Mouse (Mus musculus) hindbrain, embryonic 11.5 days (tissue): ENCODE measurements around the gene Tubgcp4. TPM values are rescaled to one million over a fixed set of nuclear protein-coding genes. Genes with fewer than 3 reads are reported as not detected.

ENCODE experiments used
- ATAC-seq: fragments of 200-750 bp; cut with Nextera tagmentation; 2 replicates; pipeline ENCODE4 v1.8.0; 2017; ENCODE audit warnings: mild to moderate bottlenecking, moderate TSS enrichment, moderate library complexity; ENCODE audit not compliant: low FRiP score
- DNase-seq: peaks from one replicate; pipeline ENCODE4 v3.0.0-alpha.2; 2015; ENCODE audit warnings: low spot score
- H3K27ac ChIP-seq: fragments of 300-500 bp; sonication (generic); 2 replicates; pipeline ENCODE4 v1.5.1; 2014; ENCODE audit warnings: mild to moderate bottlenecking, low read depth, low read length
- H3K27me3 ChIP-seq: fragments of 300-500 bp; sonication (generic); 2 replicates; pipeline ENCODE4 v1.6.1; 2014; ENCODE audit warnings: mild to moderate bottlenecking, low read length, moderate library complexity, mixed read lengths; ENCODE audit not compliant: control insufficient read depth, insufficient read depth
- H3K36me3 ChIP-seq: fragments of 300-500 bp; sonication (generic); 2 replicates; pipeline ENCODE4 v1.6.1; 2014; ENCODE audit warnings: mild to moderate bottlenecking, low read length, moderate library complexity, mixed read lengths; ENCODE audit not compliant: control insufficient read depth, insufficient read depth
- H3K4me1 ChIP-seq: fragments of 300-500 bp; sonication (generic); replicated peaks from 2 replicates; pipeline ENCODE4 v1.6.1; 2014; ENCODE audit warnings: low read length, mixed read lengths; ENCODE audit not compliant: control insufficient read depth, insufficient read depth
- H3K4me2 ChIP-seq: fragments of 300-500 bp; sonication (generic); replicated peaks from 2 replicates; pipeline ENCODE4 v1.6.1; 2014; ENCODE audit warnings: mild to moderate bottlenecking, low read depth, low read length
- H3K4me3 ChIP-seq: fragments of 300-500 bp; sonication (generic); 2 replicates; pipeline ENCODE4 v1.5.1; 2014; ENCODE audit warnings: low read depth, low read length
- H3K9ac ChIP-seq: fragments of 300-500 bp; sonication (generic); 2 replicates; pipeline ENCODE4 v1.6.1; 2014; ENCODE audit warnings: low read depth, low read length
- H3K9me3 ChIP-seq: fragments of 300-500 bp; sonication (generic); 2 replicates; pipeline ENCODE4 v1.6.1; 2016; ENCODE audit warnings: low read length; ENCODE audit not compliant: control insufficient read depth
- WGBS: fragments of 180-500 bp; shearing (Covaris S2); extraction: QIAGEN DNeasy Blood & Tissue Kit; methylation state at CpG from one replicate; pipeline ENCODE4 v1.1.7; 2014; 5-methylcytosine and 5-hydroxymethylcytosine counted together
- polyA plus RNA-seq: library from polyadenylated mRNA; unstranded; fragments of >200 nt; fragmentation: Nextera tagmentation; extraction: Ambion mirVana; gene quantifications from 2 replicates; pipeline ENCODE4 v1.2.1, GENCODE M21; 2014

Gene Tubgcp4
- polyA plus RNA-seq, 1 experiment from 2014 or later: 69.9 TPM

GRCm38 (mm10) chr2:121183431-121183830 lies 13.0 kb downstream of the Tubgcp4 start:
- no peak for DNase-seq
- WGBS: 93% methylated on average over 5 of the region's 5 CpGs
- H3K36me3 ChIP-seq: peaks cover 9% of the 10 kb centered on the region; the same call in 1 of the 2 replicates

GRCm38 (mm10) chr2:121184142-121184541 lies 13.7 kb downstream of the Tubgcp4 start:
- ATAC-seq (no peak), DNase-seq (no peak)
- no peaks in the 10 kb centered on the region for H3K4me1 ChIP-seq
- H3K27me3 ChIP-seq: no peaks in the 10 kb centered on the region
- 97% methylated on average over 7 of the region's 7 CpGs for WGBS
- H3K9me3 ChIP-seq: no peaks in the 10 kb centered on the region
- H3K4me3 ChIP-seq: no peak overlapping the region
- no peak overlapping the region for H3K4me2 ChIP-seq
- H3K36me3 ChIP-seq: peaks cover 9% of the 10 kb centered on the region; the same call in 1 of the 2 replicates
- no peak overlapping the region for H3K9ac ChIP-seq
- H3K27ac ChIP-seq: no peak overlapping the region

More at GRCm38 (mm10) chr2:121183431-121183830, 13.0 kb downstream of the Tubgcp4 start:
- ATAC-seq: no peak
- Histone ChIP-seq H3K9ac (no peak overlapping the region), H3K4me3 (no peak overlapping the region), H3K9me3 (no peaks in the 10 kb centered on the region), H3K4me1 (no peaks in the 10 kb centered on the region), H3K27ac (no peak overlapping the region), H3K27me3 (no peaks in the 10 kb centered on the region), H3K4me2 (no peak overlapping the region)

DNA sequence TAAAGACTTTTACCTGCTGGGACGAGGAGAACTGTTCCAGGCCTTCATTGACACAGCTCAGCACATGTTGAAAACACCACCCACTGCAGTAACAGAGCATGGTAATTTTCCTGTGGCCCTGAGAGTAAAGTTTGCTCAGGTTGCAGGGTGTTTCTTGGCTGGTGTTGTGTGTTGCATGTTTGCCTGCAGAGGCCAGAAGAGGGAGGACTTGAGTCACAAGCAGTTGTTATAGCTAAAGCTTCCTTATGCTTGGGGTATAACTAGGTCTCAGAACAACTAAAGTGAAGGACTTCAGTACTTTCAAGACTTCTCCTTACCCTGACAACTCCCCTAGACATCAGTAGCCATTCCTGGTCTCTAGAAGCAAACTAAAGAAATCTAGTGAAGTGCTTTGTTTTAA lies 18.1 kb downstream of the Tubgcp4 start:
- ATAC-seq (no peak), DNase-seq (no peak)
- WGBS: 78% methylated on average over 1 of the region's 1 CpGs
- H3K9me3 ChIP-seq: no peaks in the 10 kb centered on the region
- no peak overlapping the region for H3K4me2 ChIP-seq
- peaks cover 10% of the 10 kb centered on the region for H3K36me3 ChIP-seq
- no peak overlapping the region for H3K4me3 ChIP-seq
- no peaks in the 10 kb centered on the region for H3K4me1 ChIP-seq
- H3K27ac ChIP-seq: no peak overlapping the region
- no peak overlapping the region for H3K9ac ChIP-seq
- no peaks in the 10 kb centered on the region for H3K27me3 ChIP-seq

DNA sequence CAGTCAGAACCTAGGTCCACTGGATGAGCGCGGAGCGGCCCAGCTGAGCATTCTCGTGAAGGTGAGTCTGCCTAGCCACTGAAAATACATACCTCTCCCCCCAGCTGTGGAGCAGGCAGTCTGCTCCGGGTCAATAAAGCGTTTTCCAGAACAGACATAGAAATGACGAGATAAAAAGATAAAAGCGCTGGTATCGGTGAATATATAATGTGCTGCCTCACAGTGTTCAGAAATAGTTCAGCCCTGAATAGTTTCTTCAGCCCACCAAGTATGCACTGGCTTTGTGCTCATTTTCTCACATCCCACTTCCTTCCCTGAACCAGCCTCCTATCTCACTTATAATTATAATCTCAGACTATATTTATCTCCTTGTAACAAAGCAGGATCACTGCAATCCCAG lies 25.0 kb downstream of the Tubgcp4 start:
- DNase-seq: no peak
- no peaks in the 10 kb centered on the region for H3K9me3 ChIP-seq
- no peak overlapping the region for H3K4me3 ChIP-seq
- 91% methylated on average over 9 of the region's 9 CpGs for WGBS
- no peaks in the 10 kb centered on the region for H3K27me3 ChIP-seq
- H3K27ac ChIP-seq: no peak overlapping the region
- peaks cover 13% of the 10 kb centered on the region for H3K36me3 ChIP-seq
- H3K9ac ChIP-seq: no peak overlapping the region
- no peak overlapping the region for H3K4me2 ChIP-seq
- H3K4me1 ChIP-seq: no peaks in the 10 kb centered on the region
- ATAC-seq: no peak

DNA sequence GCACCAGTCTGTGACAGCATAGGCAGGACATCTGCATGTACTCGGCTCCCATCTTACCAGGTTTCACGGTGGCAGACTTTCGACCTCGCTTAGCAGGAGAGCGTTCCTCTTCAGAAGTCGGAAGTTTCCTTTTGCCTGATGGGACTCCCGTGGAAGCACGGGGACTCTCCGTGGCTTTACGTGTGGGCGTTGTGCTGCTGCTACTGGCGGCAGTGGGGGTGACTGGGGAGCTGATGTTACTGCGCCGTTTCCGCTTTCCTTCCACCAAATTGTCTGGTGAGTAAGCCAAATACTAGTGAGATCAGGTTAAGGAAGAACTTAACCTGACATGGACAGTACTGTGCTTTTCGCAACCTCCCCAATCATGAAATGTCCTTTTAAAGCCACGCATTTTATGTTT lies 33.8 kb downstream of the Tubgcp4 start:
- Histone ChIP-seq H3K9me3 (no peaks in the 10 kb centered on the region), H3K4me1 (no peaks in the 10 kb centered on the region), H3K27ac (no peak overlapping the region), H3K9ac (no peak overlapping the region), H3K4me3 (no peak overlapping the region), H3K4me2 (no peak overlapping the region), H3K27me3 (no peaks in the 10 kb centered on the region), H3K36me3 (peaks cover 19% of the 10 kb centered on the region)
- WGBS: 94% methylated on average over 17 of the region's 17 CpGs
- DNase-seq (no peak), ATAC-seq (no peak)

DNA sequence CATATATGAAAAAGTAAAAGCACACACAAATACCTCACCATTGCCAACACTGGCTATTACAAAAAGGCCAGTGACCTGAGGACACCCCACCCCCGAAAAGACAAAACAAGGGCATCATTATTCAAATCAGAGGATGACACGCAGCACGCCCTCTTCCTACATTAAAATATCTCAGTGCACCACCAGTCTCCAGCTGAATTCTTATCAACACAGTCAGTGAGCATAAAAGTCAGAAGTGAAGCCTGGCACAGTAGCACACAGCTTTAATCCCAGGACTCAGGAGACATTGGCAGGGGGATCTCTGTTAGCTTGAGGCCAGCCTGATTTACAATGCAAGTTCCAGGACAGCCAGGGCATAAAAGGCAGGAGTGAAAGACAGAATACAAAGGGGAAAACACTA lies 36.1 kb downstream of the Tubgcp4 start:
- Histone ChIP-seq H3K27ac (no peak overlapping the region), H3K27me3 (no peaks in the 10 kb centered on the region), H3K36me3 (peaks cover 19% of the 10 kb centered on the region), H3K4me1 (no peaks in the 10 kb centered on the region), H3K9me3 (no peaks in the 10 kb centered on the region), H3K4me2 (no peak overlapping the region), H3K4me3 (no peak overlapping the region), H3K9ac (no peak overlapping the region)
- WGBS: 90% methylated on average over 3 of the region's 3 CpGs
- no peak for ATAC-seq
- no peak for DNase-seq

DNA sequence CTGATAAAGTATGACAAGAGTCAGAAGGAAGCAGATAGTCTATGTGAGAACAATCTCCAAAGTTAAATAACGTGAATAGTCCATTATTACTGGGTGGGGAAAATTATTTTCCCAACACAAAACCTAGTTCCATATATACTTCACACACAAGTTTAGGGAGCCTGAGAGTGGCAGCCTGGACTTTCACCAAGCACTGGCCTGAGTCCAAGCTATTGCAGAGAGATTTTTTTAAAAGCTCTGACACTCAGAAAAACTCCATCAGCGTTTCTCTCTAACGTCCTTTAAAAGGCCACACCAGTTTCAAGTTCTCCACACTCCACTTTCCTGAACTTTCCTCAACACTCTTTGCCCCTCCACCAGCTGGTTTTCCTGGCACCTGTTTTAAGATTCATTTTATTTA lies 44.0 kb downstream of the Tubgcp4 start:
- WGBS: 89% methylated on average over 3 of the region's 3 CpGs
- Histone ChIP-seq H3K9me3 (no peaks in the 10 kb centered on the region), H3K36me3 (peaks cover 7% of the 10 kb centered on the region), H3K27me3 (no peaks in the 10 kb centered on the region), H3K4me1 (no peaks in the 10 kb centered on the region), H3K27ac (no peak overlapping the region), H3K4me2 (no peak overlapping the region), H3K4me3 (no peak overlapping the region), H3K9ac (no peak overlapping the region)
- ATAC-seq: no peak
- DNase-seq: no peak

DNA sequence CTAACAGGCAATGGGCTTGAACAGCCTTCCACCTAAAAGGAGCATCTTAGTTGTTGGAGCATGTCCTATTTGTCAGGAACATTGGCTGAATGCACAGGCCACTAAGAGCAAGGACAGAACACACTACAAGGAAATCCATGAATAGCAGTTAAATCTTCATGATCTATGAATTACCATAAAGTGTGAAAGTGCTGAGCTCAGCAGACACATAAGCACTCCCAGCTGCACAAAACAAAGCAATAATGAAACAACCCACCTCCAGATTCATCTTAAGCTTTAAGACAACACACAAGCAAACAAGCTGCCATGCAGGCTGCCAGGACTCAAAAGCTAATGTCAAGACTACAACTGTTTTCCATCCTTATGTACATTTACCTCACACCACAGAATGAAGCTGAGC lies 48.7 kb downstream of the Tubgcp4 start:
- H3K27me3 ChIP-seq: no peaks in the 10 kb centered on the region
- H3K36me3 ChIP-seq: peaks cover 8% of the 10 kb centered on the region
- no peak overlapping the region for H3K27ac ChIP-seq
- H3K4me2 ChIP-seq: no peak overlapping the region
- H3K4me1 ChIP-seq: no peaks in the 10 kb centered on the region
- H3K9ac ChIP-seq: no peak overlapping the region
- ATAC-seq: no peak
- no peaks in the 10 kb centered on the region for H3K9me3 ChIP-seq
- H3K4me3 ChIP-seq: no peak overlapping the region
- no peak for DNase-seq

- Histone ChIP-seq H3K4me1 (no peaks in the 10 kb centered on the region), H3K4me2 (no peak overlapping the region), H3K4me3 (no peak overlapping the region), H3K9ac (no peak overlapping the region), H3K27ac (no peak overlapping the region), H3K36me3 (peaks cover 8% of the 10 kb centered on the region), H3K9me3 (no peaks in the 10 kb centered on the region), H3K27me3 (no peaks in the 10 kb centered on the region)
- DNase-seq: no peak
- no peak for ATAC-seq
Measured at GRCm38 (mm10) chr2:121219994-121220393, 49.5 kb downstream of the Tubgcp4 start.
